Mouse (Mus musculus) heart, postnatal 0 days (tissue): Measurements from ENCODE around the gene Prx. TPM values are rescaled to one million over a fixed set of nuclear protein-coding genes. Genes with fewer than 3 reads are reported as not detected.

Experiments used
- ATAC-seq: fragments of 200-750 bp; cut with Nextera tagmentation; 2 replicates; pipeline ENCODE4 v1.8.0; 2017; ENCODE audit warnings: low read depth, moderate number of reproducible peaks, moderate library complexity; ENCODE audit not compliant: insufficient read depth
- DNase-seq: peaks from one replicate; pipeline ENCODE4 v3.0.0-alpha.2; 2016; ENCODE audit warnings: low spot score
- H3K27ac ChIP-seq: fragments of 300-500 bp; sonication (generic); 2 replicates; pipeline ENCODE4 v1.5.1; 2014; ENCODE audit warnings: low read depth, mild to moderate bottlenecking
- H3K27me3 ChIP-seq: fragments of 300-500 bp; sonication (generic); 2 replicates; pipeline ENCODE4 v1.6.1; 2014; ENCODE audit warnings: low read length, mixed read lengths; ENCODE audit not compliant: control insufficient read depth, insufficient read depth
- H3K36me3 ChIP-seq: fragments of 300-500 bp; sonication (generic); replicated peaks from 2 replicates; pipeline ENCODE4 v1.6.1; 2014; ENCODE audit warnings: low read length, mixed read lengths; ENCODE audit not compliant: control insufficient read depth, insufficient read depth
- H3K4me1 ChIP-seq: fragments of 300-500 bp; sonication (generic); 2 replicates; pipeline ENCODE4 v1.6.1; 2014; ENCODE audit warnings: antibody characterized with exemption; ENCODE audit not compliant: control insufficient read depth, insufficient read depth
- H3K4me2 ChIP-seq: fragments of 300-500 bp; sonication (generic); 2 replicates; pipeline ENCODE4 v1.6.1; 2014; ENCODE audit warnings: low read depth, mild to moderate bottlenecking, low read length, moderate library complexity
- H3K4me3 ChIP-seq: fragments of 300-500 bp; sonication (generic); 2 replicates; pipeline ENCODE4 v1.5.1; 2014; ENCODE audit warnings: low read depth, low read length
- H3K9ac ChIP-seq: fragments of 300-500 bp; sonication (generic); replicated peaks from 2 replicates; pipeline ENCODE4 v1.6.1; 2014; ENCODE audit warnings: low read depth, low read length, mixed read lengths
- H3K9me3 ChIP-seq: fragments of 300-500 bp; sonication (generic); replicated peaks from 2 replicates; pipeline ENCODE4 v1.6.1; 2016; ENCODE audit warnings: low read length; ENCODE audit not compliant: control insufficient read depth
- CTCF ChIP-seq: IDR thresholded peaks from 2 replicates; pipeline ENCODE4 v1.5.1; 2016; ENCODE audit warnings: antibody characterized with exemption, control low read depth, low read depth
- EP300 ChIP-seq: IDR thresholded peaks from 2 replicates; pipeline ENCODE4 v1.6.1; 2016; ENCODE audit warnings: antibody characterized with exemption, low read depth
- WGBS: fragments of 180-500 bp; shearing (Covaris S2); extraction: QIAGEN DNeasy Blood & Tissue Kit; methylation state at CpG from one replicate; pipeline ENCODE4 v1.1.7; 2014; 5-methylcytosine and 5-hydroxymethylcytosine counted together
- polyA plus RNA-seq: library from polyadenylated mRNA; unstranded; fragments of >200 nt; fragmentation: Nextera tagmentation; extraction: Ambion mirVana; gene quantifications from 2 replicates; pipeline ENCODE4 v1.2.1, GENCODE M21; 2015
- total RNA-seq: library from RNA; depleted of rRNA; stranded (reverse); fragments of >200 nt; gene quantifications from 2 replicates; pipeline ENCODE4 v1.2.3, GENCODE M21; 2014; ENCODE audit warnings: low replicate concordance

Prx gene
- total and polyA plus RNA-seq, 2 experiments from 2014 or later = 1.1 to 1.9 TPM

DNA sequence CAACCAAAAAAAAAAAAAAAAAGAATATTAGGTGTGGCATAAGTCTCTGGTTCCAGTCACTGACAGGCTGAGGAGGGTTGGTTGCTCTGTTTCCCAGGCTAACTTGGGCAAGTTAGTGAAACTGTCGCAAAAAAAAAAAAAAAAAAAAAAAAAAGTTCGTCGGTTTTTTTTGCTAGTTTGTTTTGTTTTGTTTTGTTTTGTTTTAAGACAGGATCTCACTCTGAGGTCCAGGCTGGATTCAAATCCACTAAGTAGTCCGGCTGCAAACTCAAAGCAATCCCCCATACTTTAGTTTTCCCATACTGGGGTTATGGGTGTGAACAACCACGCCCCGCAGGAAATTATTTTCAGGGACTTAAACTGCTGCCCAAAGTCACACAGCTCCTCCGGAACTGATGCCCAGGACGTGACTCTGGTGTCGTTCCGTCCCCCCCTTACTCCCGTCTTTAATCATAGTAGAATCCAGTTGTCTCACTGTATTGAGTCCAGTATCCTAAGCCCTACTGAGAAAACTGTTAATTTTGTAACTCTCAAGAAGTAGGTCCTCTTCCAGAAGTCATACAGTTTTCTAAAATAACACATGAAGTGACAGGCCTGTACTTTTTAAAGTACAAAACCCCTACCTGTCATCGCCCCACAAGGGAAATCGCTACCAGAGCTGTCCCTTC, 12.9 kb upstream of the Prx start:
- peaks cover 10% of the 10 kb centered on the region for H3K4me1 ChIP-seq

DNA sequence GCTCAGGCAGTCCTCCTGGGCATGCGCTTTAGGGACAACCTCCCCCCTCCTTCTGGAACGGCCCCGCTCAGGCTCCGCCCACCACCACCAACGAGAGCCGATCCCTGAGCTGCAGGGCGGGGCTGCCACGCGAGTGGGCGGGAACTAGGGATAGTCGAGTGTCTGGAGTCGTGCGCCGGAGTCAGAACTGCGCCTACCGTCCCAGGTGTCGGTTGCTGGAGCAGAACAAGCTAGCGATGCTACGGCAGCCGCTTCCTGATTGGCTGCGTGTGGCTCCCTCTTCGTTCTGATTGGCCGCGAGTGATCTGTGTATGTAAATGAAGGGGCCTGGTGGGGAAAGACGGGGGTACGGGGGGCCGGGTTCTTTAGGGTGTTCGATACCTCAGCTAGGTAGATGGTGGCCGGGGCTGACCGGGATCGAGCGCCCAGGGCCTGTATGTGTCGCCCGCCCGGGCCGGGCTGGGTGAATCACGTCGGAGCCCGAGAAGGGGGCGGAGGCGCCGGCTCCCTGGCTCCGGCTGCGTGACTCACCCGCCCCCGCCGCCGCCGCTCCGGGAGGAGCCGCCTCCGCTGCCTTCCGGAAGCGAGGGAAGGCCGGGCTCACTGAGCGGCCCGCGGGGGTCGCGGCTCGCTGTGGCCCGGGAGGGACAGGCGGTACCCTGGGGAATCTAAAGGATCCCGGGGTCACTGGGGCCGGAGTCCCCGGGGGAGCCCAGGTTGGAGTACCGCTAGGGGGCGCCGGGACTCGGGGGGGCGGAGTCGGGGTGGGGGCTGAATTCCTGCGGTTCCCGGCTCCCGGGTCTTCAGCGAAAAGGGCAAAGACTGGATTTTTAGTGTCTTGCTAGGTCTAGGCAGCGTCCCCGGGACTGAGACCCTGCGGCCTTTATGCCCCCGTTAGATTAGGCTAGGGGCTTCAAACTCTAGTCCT, 12.1 kb upstream of the Prx start, which contains the start of gene Sertad1:
Gene Sertad1, plus strand, starts transcription at position 141 of the 928 bp plus-strand sequence.
- DNase-seq (peak; percentile 98), ATAC-seq (peak; percentile 87)
- WGBS = under 1% methylated on average over 74 of the region's 80 CpGs
- TF ChIP-seq EP300 (no peak), CTCF (peak; percentile 35)
- peak within 1 kb of the TSS; percentile 70 for H3K4me2 ChIP-seq
- H3K4me3 ChIP-seq = peak within 1 kb of the TSS; percentile 80
- H3K9me3 ChIP-seq = no peaks in the 10 kb centered on the region
- peak within 1 kb of the TSS; percentile 90 for H3K9ac ChIP-seq
- H3K36me3 ChIP-seq = peaks cover 11% of the 10 kb centered on the region; the same call in 1 of the 2 replicates
- no peaks in the 10 kb centered on the region for H3K27me3 ChIP-seq
- H3K4me1 ChIP-seq = peaks cover 15% of the 10 kb centered on the region
- peak within 1 kb of the TSS; percentile 99 for H3K27ac ChIP-seq

More for the DNA sequence above, 12.9 kb upstream of the Prx start:
- H3K4me3 ChIP-seq = peak overlapping the region; percentile 80
- TF ChIP-seq EP300 (peak; percentile 56; the same call in 1 of the 2 replicates), CTCF (no peak)
- H3K27me3 ChIP-seq = no peaks in the 10 kb centered on the region
- DNase-seq = no peak
- H3K9ac ChIP-seq = peak overlapping the region; percentile 46
- H3K27ac ChIP-seq = peak overlapping the region; percentile 99
- H3K4me2 ChIP-seq = peak overlapping the region; percentile 70
- peaks cover 11% of the 10 kb centered on the region; the same call in 1 of the 2 replicates for H3K36me3 ChIP-seq
- no peak for ATAC-seq
- no peaks in the 10 kb centered on the region for H3K9me3 ChIP-seq
- WGBS = 2% methylated on average over 13 of the region's 13 CpGs

DNA sequence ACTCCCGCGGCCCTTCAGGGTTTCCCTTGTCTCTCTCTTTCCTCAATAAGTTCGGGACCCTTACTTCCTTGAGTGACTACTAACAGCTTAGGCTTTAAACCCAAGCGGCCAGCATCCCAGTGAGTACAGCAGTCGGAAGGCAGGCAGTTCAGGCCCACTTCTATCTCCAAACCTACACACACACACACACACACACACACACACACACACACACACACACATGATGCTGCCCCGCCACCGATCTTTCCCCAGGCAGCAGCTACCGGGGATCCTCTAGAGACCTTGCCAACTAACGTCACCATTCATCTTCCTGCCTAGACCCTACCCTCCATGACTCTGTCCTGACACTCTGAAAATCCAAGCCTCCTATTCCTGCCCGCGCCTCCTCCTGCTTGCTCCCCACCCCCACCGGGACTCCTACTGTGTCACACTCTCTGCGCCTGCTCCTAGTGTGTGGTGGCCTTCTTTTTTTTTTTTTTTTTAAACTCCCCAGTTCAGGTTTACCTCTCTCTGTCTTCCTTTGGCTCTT, 11.3 kb upstream of the Prx start:
- no peaks in the 10 kb centered on the region for H3K9me3 ChIP-seq
- H3K4me3 ChIP-seq = peak overlapping the region; percentile 80
- peak overlapping the region; percentile 90 for H3K9ac ChIP-seq
- TF ChIP-seq EP300 (no peak), CTCF (no peak)
- DNase-seq = peak; percentile 72
- ATAC-seq = no peak
- H3K27me3 ChIP-seq = no peaks in the 10 kb centered on the region
- peaks cover 11% of the 10 kb centered on the region; the same call in 1 of the 2 replicates for H3K36me3 ChIP-seq
- H3K4me2 ChIP-seq = peak overlapping the region; percentile 70
- peak overlapping the region; percentile 99 for H3K27ac ChIP-seq
- under 1% methylated on average over 13 of the region's 13 CpGs for WGBS
- peaks cover 15% of the 10 kb centered on the region for H3K4me1 ChIP-seq

DNA sequence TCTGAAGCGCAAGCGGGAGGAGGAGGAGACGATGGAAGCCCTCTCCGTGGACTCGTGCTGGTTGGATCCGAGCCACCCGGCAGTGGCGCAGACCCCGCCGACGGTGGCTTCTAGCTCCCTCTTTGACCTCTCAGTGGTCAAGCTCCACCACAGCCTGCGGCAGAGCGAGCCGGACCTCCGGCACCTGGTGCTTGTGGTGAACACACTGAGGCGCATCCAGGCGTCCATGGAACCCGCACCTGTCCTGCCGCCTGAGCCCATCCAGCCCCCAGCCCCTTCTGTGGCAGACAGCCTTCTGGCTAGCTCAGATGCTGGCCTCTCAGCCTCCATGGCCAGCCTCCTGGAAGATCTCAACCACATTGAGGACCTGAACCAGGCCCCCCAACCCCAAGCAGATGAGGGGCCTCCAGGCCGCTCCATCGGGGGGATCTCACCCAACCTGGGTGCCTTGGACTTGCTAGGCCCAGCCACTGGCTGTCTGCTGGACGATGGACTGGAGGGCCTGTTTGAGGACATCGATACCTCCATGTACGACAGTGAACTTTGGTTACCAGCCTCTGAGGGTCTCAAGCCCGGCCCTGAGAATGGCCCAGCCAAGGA, 9.8 kb upstream of the Prx start:
- Histone ChIP-seq H3K27ac (peak overlapping the region; percentile 95), H3K36me3 (peaks cover 11% of the 10 kb centered on the region; the same call in 1 of the 2 replicates), H3K27me3 (no peaks in the 10 kb centered on the region), H3K9me3 (no peaks in the 10 kb centered on the region), H3K4me2 (no peak overlapping the region), H3K4me1 (peaks cover 19% of the 10 kb centered on the region), H3K4me3 (no peak overlapping the region), H3K9ac (peak overlapping the region; percentile 23; the same call in 1 of the 2 replicates)
- ATAC-seq (no peak), DNase-seq (no peak)
- no peak for TF ChIP-seq EP300
- no peak for TF ChIP-seq CTCF
- WGBS = 88% methylated on average over 25 of the region's 25 CpGs

DNA sequence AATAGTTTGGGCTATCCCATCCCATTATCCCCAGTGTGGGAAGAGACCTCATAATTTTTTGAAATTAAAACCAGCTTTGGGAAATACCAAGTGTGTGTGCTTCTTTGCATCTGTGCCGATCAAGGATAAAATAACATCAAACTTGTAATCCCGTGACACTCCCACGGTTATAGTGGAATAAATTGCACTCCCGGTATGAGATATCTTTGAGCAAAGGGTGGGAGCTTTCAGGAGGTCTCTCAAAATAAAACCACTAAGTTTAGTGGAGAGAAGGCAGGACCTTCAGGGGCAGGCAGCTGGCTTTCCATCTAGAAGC, 8.9 kb upstream of the Prx start:
- peak overlapping the region; percentile 95 for H3K27ac ChIP-seq
- peak overlapping the region; percentile 35 for H3K4me3 ChIP-seq
- H3K36me3 ChIP-seq = peaks cover 11% of the 10 kb centered on the region; the same call in 1 of the 2 replicates
- H3K4me1 ChIP-seq = peaks cover 19% of the 10 kb centered on the region
- peak overlapping the region; percentile 56 for H3K4me2 ChIP-seq
- DNase-seq = no peak
- no peaks in the 10 kb centered on the region for H3K27me3 ChIP-seq
- WGBS = 12% methylated on average over 4 of the region's 4 CpGs
- no peak for TF ChIP-seq CTCF
- TF ChIP-seq EP300 = no peak; the same call in 1 of the 2 replicates
- no peaks in the 10 kb centered on the region for H3K9me3 ChIP-seq
- peak overlapping the region; percentile 23 for H3K9ac ChIP-seq
- ATAC-seq = no peak
